Mouse (Mus musculus) C2C12 (cell line): ENCODE measurements at regions not wholly inside any gene's neighbourhood (a gene's known extent, or its start where the extent isn't known, plus 50 kb on each side); places are given as distances from the start of the nearest gene placed in this dataset.

Experiments
- CEBPB ChIP-seq: IDR thresholded peaks from one replicate; pipeline ENCODE4 v1.6.1; 2011; ENCODE audit warnings: low read depth, mild to moderate bottlenecking, control low read depth, moderate library complexity
- CTCF ChIP-seq: IDR thresholded peaks from one replicate; pipeline ENCODE4 v1.5.1; 2011; ENCODE audit not compliant: control insufficient read depth, insufficient read depth, insufficient read length
- FOSL1 ChIP-seq: IDR thresholded peaks from one replicate; pipeline ENCODE4 v1.8.0; 2011; ENCODE audit warnings: mild to moderate bottlenecking, low read length; ENCODE audit not compliant: poor library complexity, insufficient read depth, severe bottlenecking
- MAX ChIP-seq: IDR thresholded peaks from one replicate; pipeline ENCODE4 v1.6.1; 2011; ENCODE audit warnings: mild to moderate bottlenecking, control low read depth
- MYOD1 ChIP-seq: IDR thresholded peaks from one replicate; pipeline ENCODE4 v1.6.1; 2011; ENCODE audit warnings: low read depth; ENCODE audit not compliant: control insufficient read depth, insufficient read length
- USF1 ChIP-seq: IDR thresholded peaks from one replicate; pipeline ENCODE4 v1.6.1; 2011; ENCODE audit warnings: low read depth, mild to moderate bottlenecking, control low read depth, moderate library complexity

DNA sequence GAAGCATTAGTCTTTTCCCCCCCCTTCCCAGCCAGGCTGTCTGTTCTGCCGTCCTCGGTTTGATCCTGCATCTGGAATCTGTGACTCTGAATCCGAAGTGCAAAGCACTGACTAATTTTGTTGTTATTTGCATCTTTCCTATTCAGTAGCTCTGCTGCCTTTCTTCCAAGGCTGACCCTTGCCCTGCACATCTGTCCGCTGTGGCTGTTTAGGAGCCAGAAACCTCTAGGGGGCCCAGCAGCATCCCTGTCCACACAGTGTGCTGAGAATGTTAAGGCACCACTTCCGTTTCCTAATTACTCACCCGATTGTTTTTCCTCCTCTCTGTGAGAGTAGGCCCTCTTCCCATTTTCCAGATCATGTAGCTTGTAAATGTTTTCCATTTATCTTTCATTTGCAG is 668.1 kb upstream of the Tenm4 start:
- no peak for TF ChIP-seq CTCF
- TF ChIP-seq USF1, result no peak
- TF ChIP-seq FOSL1, result no peak
- no peak for TF ChIP-seq MAX
- no peak for TF ChIP-seq CEBPB
- TF ChIP-seq MYOD1, result no peak
